Comparison of ENCODE assay signal across 20 mouse cellular contexts in the genomic region with DNA sequence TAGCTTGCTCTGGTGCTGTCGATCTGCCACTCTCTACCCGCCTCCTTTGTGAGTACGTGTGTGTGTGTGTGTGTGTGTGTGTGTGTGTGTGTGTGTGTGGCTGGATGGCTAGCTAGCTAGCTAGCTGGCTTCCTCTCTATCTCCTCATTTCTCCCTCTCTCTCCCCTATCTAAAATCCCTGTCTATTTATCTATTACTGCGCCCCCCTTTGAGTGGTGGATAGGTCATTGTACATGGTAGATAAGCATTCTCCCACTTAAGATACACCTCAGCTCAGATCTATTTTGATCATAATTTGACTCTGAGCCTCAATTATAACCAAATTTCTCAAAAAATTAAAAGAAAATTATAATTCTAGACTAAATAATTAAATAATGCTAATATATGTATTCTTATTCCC.
DNase-seq lines count a peak whose midpoint lies in the region; ATAC-seq and TF ChIP-seq lines count a peak whose summit lies in the region.
"Had no signal": no experiment of that assay in that cellular context is flagged by ENCODE, and none has a peak within 500 bp of the region (broad histone marks: within the 10 kb centered on the region; RNA-seq: fewer than 3 reads in every experiment).

No protein-coding gene starts in this region.

- H3K36me3 ChIP-seq in MEL (ENCODE audit: control insufficient read depth in 1 of 2, insufficient read depth in 2 of 2, low read length in 2 of 2): peaks cover 0 to 3% of the 10 kb centered on the region in 2 experiments; a peak in 2 of 4 replicates
- H3K36me3 ChIP-seq in liver, embryonic 14.5 days (replicated peaks; ENCODE audit: control insufficient read depth, insufficient read depth, low read depth): no peaks in the 10 kb centered on the region
- H3K36me3 ChIP-seq in forebrain, embryonic 15.5 days: no peaks in the 10 kb centered on the region
- no peaks in the 10 kb centered on the region for H3K36me3 ChIP-seq in kidney, embryonic 15.5 days
- H3K36me3 ChIP-seq: embryonic facial prominence, embryonic 12.5 days; forebrain, embryonic 12.5 days; hindbrain, embryonic 13.5 days had no signal

- H3K9ac ChIP-seq in MEL (ENCODE audit: control insufficient read depth, low read depth, low read length, poor library complexity, severe bottlenecking): no peak overlapping the region
- no peak overlapping the region for H3K9ac ChIP-seq in liver, embryonic 14.5 days (replicated peaks)
- no peak overlapping the region for H3K9ac ChIP-seq in forebrain, embryonic 15.5 days (replicated peaks)
- H3K9ac ChIP-seq in kidney, embryonic 15.5 days: no peak overlapping the region
- H3K9ac ChIP-seq: embryonic facial prominence, embryonic 12.5 days; forebrain, embryonic 12.5 days; forebrain, postnatal 0 days; hindbrain, embryonic 13.5 days had no signal

- no peaks in the 10 kb centered on the region for H3K27me3 ChIP-seq in MEL (ENCODE audit: control insufficient read depth in 1 of 2, insufficient read depth in 2 of 2, low read length in 2 of 2)
- no peaks in the 10 kb centered on the region for H3K27me3 ChIP-seq in liver, embryonic 14.5 days (ENCODE audit: control insufficient read depth, insufficient read depth, low read length)
- H3K27me3 ChIP-seq in forebrain, embryonic 15.5 days: no peaks in the 10 kb centered on the region
- no peaks in the 10 kb centered on the region for H3K27me3 ChIP-seq in kidney, embryonic 15.5 days
- H3K27me3 ChIP-seq: CH12.LX; embryonic facial prominence, embryonic 12.5 days; forebrain, embryonic 12.5 days; hindbrain, embryonic 13.5 days had no signal

- peak overlapping the region; percentile 58 for H3K27ac ChIP-seq in MEL (ENCODE audit: control insufficient read depth, low read depth, low read length)
- H3K27ac ChIP-seq in liver, embryonic 14.5 days: peak overlapping the region; percentile 79
- H3K27ac ChIP-seq in forebrain, embryonic 15.5 days (replicated peaks): no peak overlapping the region
- H3K27ac ChIP-seq in kidney, embryonic 15.5 days: no peak overlapping the region
- H3K27ac ChIP-seq: embryonic facial prominence, embryonic 12.5 days; forebrain, embryonic 12.5 days; heart, adult 2 months; hindbrain, embryonic 13.5 days; hindbrain, postnatal 0 days had no signal

- no peaks in the 10 kb centered on the region for H3K79me2 ChIP-seq in MEL (ENCODE audit: control insufficient read depth, insufficient read depth, low read length, poor library complexity)

- DNase-seq in MEL (ENCODE audit: low read depth, low spot score): peak; percentile 21
- DNase-seq in liver: peak; percentile 49
- peak in 2 of 3 experiments; percentile 2 to 13 for DNase-seq in liver, embryonic 14.5 days (ENCODE audit: low read depth in 3 of 3, low spot score in 3 of 3)
- no peak for DNase-seq in ovary, adult 18-20 months (ENCODE audit: low spot score)
- DNase-seq: adrenal gland, adult 8-10 months; adrenal gland, postnatal 36 days; cerebellum, adult 2 months; cerebellum, postnatal 10 days; forebrain, postnatal 0 days; gastrocnemius, postnatal 14 days; heart, adult 2 months; heart, postnatal 14 days had no signal

- TF ChIP-seq CTCF in MEL (IDR thresholded peaks at IDR 0.05 in 2 of 3, conservative IDR thresholded peaks at IDR 0.05 in 1 of 3; ENCODE audit: control insufficient read depth in 1 of 3, insufficient read depth in 1 of 3, low read depth in 2 of 3, low read length in 3 of 3, poor library complexity in 1 of 3, severe bottlenecking in 1 of 3): no peak
- TF ChIP-seq CTCF in liver, embryonic 14.5 days (IDR thresholded peaks at IDR 0.05; ENCODE audit: low read depth): no peak

- ATAC-seq in liver, embryonic 14.5 days (ENCODE audit: insufficient read depth): peak; percentile 50
- peak; percentile 35 for ATAC-seq in megakaryocyte progenitor cell, adult 5-6 weeks (replicated peaks; ENCODE audit: poor library complexity)
- ATAC-seq in forebrain, embryonic 15.5 days (replicated peaks): no peak
- ATAC-seq in kidney, embryonic 15.5 days (replicated peaks; ENCODE audit: low FRiP score): no peak
- ATAC-seq: forebrain, postnatal 0 days; hindbrain, postnatal 0 days had no signal

- 0 out of 4 replicates have a peak overlapping the region, but pooled peaks of 1 of the 2 experiments have one; percentile 19 for H3K4me3 ChIP-seq in MEL (ENCODE audit: control insufficient read depth in 1 of 2, insufficient read depth in 1 of 2, low read depth in 2 of 2, low read length in 2 of 2)
- H3K4me3 ChIP-seq in liver, embryonic 14.5 days (ENCODE audit: insufficient read depth in 1 of 2, low read depth in 2 of 2, low read length in 2 of 2): no peak overlapping the region
- no peak overlapping the region for H3K4me3 ChIP-seq in forebrain, embryonic 15.5 days
- H3K4me3 ChIP-seq in kidney, embryonic 15.5 days (replicated peaks): no peak overlapping the region
- H3K4me3 ChIP-seq: embryonic facial prominence, embryonic 12.5 days; forebrain, embryonic 12.5 days; heart, adult 2 months; hindbrain, embryonic 13.5 days had no signal

- no peak for TF ChIP-seq RAD21 in MEL (IDR thresholded peaks at IDR 0.05; ENCODE audit: low read depth, low read length)

- 20% methylated on average over 4 of the region's 4 CpGs for WGBS in liver, embryonic 14.5 days (ENCODE audit: insufficient replicate concordance)
- WGBS in forebrain, embryonic 15.5 days: 92% methylated on average over 4 of the region's 4 CpGs
- 90% methylated on average over 4 of the region's 4 CpGs for WGBS in kidney, embryonic 15.5 days

- peak overlapping the region; percentile 48 for H3K4me2 ChIP-seq in liver, embryonic 14.5 days (ENCODE audit: low read depth)
- H3K4me2 ChIP-seq in forebrain, embryonic 15.5 days (replicated peaks): no peak overlapping the region
- H3K4me2 ChIP-seq in kidney, embryonic 15.5 days: no peak overlapping the region
- H3K4me2 ChIP-seq: embryonic facial prominence, embryonic 12.5 days; forebrain, embryonic 12.5 days; hindbrain, embryonic 13.5 days had no signal

- peak in 1 of 2 experiments; percentile 18; a peak in 1 of 4 replicates for TF ChIP-seq EP300 in MEL (IDR thresholded peaks at IDR 0.05; ENCODE audit: low read depth in 1 of 2, low read length in 2 of 2)
- TF ChIP-seq EP300 in liver, embryonic 14.5 days (IDR thresholded peaks at IDR 0.05; ENCODE audit: low read depth): peak; percentile 33; the same call in 1 of the 2 replicates

- H3K9me3 ChIP-seq in MEL (replicated peaks; ENCODE audit: insufficient read depth, low read length): no peaks in the 10 kb centered on the region
- no peaks in the 10 kb centered on the region for H3K9me3 ChIP-seq in liver, embryonic 14.5 days (ENCODE audit: control insufficient read depth, low read length)
- no peaks in the 10 kb centered on the region for H3K9me3 ChIP-seq in forebrain, embryonic 15.5 days
- H3K9me3 ChIP-seq in kidney, embryonic 15.5 days (replicated peaks): no peaks in the 10 kb centered on the region
- H3K9me3 ChIP-seq: embryonic facial prominence, embryonic 12.5 days; forebrain, embryonic 12.5 days; hindbrain, embryonic 13.5 days had no signal

- TF ChIP-seq POLR2A in MEL (IDR thresholded peaks at IDR 0.05; ENCODE audit: control insufficient read depth in 1 of 2, insufficient read depth in 1 of 2, low read depth in 1 of 2, low read length in 2 of 2, poor library complexity in 1 of 2): no peak

- peaks cover 0 to 4% of the 10 kb centered on the region in 2 experiments; a peak in 2 of 4 replicates for H3K4me1 ChIP-seq in MEL (ENCODE audit: control insufficient read depth in 1 of 2, insufficient read depth in 2 of 2, low read length in 2 of 2)
- peaks cover 15 to 17% of the 10 kb centered on the region in 2 experiments for H3K4me1 ChIP-seq in liver, embryonic 14.5 days (replicated peaks; ENCODE audit: control insufficient read depth in 2 of 2, insufficient read depth in 2 of 2, low read length in 1 of 2)
- no peaks in the 10 kb centered on the region for H3K4me1 ChIP-seq in forebrain, embryonic 15.5 days
- no peaks in the 10 kb centered on the region for H3K4me1 ChIP-seq in kidney, embryonic 15.5 days
- H3K4me1 ChIP-seq: embryonic facial prominence, embryonic 12.5 days; forebrain, embryonic 12.5 days; hindbrain, embryonic 13.5 days had no signal

TF ChIP-seq in MEL, 35 proteins besides CTCF, POLR2A, EP300 and RAD21:
- TF ChIP-seq GATA1 (IDR thresholded peaks at IDR 0.05; ENCODE audit: low read depth, low read length) (peak; percentile 56), HCFC1 (IDR thresholded peaks at IDR 0.05; ENCODE audit: low read depth, low read length) (no peak), TCF12 (IDR thresholded peaks at IDR 0.05; ENCODE audit: low read depth, low read length) (0 out of 2 replicates have a peak, but pooled peaks have one; percentile 44)

Comparison
In these comparisons a context has a peak if more than half of its experiments do, and no peak if none do; other contexts are left out.
1. H3K27ac ChIP-seq: peak in MEL (single experiment) and liver, embryonic 14.5 days (single experiment); none in forebrain, embryonic 15.5 days (single experiment) and kidney, embryonic 15.5 days (single experiment).
2. ATAC-seq: peak in liver, embryonic 14.5 days (single experiment) and megakaryocyte progenitor cell, adult 5-6 weeks (single experiment); none in forebrain, embryonic 15.5 days (single experiment) and kidney, embryonic 15.5 days (single experiment).